Mouse (Mus musculus) kidney, postnatal 0 days (tissue): ENCODE measurements around the gene Etv5. TPM values are rescaled to one million over a fixed set of nuclear protein-coding genes. Genes with fewer than 3 reads are reported as not detected.
A peak's percentile ranks its signal among the peaks of the same experiment; 100 is the strongest.

Source experiments
- ATAC-seq: fragments of 200-750 bp; cut with Nextera tagmentation; replicated peaks from 2 replicates; pipeline ENCODE4 v1.8.0; 2017; ENCODE audit warnings: low read depth, moderate number of reproducible peaks, moderate TSS enrichment, moderate library complexity; ENCODE audit not compliant: low FRiP score
- DNase-seq: peaks from one replicate; pipeline ENCODE4 v3.0.0-alpha.2; 2016; ENCODE audit warnings: low spot score
- H3K27ac ChIP-seq: fragments of 300-500 bp; sonication (generic); 2 replicates; pipeline ENCODE4 v1.5.1; 2014; ENCODE audit warnings: mild to moderate bottlenecking
- H3K27me3 ChIP-seq: fragments of 300-500 bp; sonication (generic); 2 replicates; pipeline ENCODE4 v1.6.1; 2014; ENCODE audit warnings: low read length, mixed read lengths; ENCODE audit not compliant: insufficient read depth
- H3K36me3 ChIP-seq: fragments of 300-500 bp; sonication (generic); 2 replicates; pipeline ENCODE4 v1.6.1; 2014; ENCODE audit warnings: low read length, mixed read lengths; ENCODE audit not compliant: insufficient read depth
- H3K4me1 ChIP-seq: fragments of 300-500 bp; sonication (generic); replicated peaks from 2 replicates; pipeline ENCODE4 v1.6.1; 2014; ENCODE audit warnings: antibody characterized with exemption, low read length, mixed read lengths; ENCODE audit not compliant: insufficient read depth
- H3K4me2 ChIP-seq: fragments of 300-500 bp; sonication (generic); 2 replicates; pipeline ENCODE4 v1.6.1; 2014; ENCODE audit warnings: mild to moderate bottlenecking, low read length, moderate library complexity, mixed read lengths
- H3K4me3 ChIP-seq: fragments of 300-500 bp; sonication (generic); replicated peaks from 2 replicates; pipeline ENCODE4 v1.5.1; 2014; ENCODE audit warnings: low read depth, low read length
- H3K9ac ChIP-seq: fragments of 300-500 bp; sonication (generic); 2 replicates; pipeline ENCODE4 v1.6.1; 2014; ENCODE audit warnings: low read depth, low read length
- H3K9me3 ChIP-seq: fragments of 300-500 bp; sonication (generic); replicated peaks from 2 replicates; pipeline ENCODE4 v1.6.1; 2016; ENCODE audit warnings: low read length, inconsistent platforms, mixed read lengths
- CTCF ChIP-seq: IDR thresholded peaks from 2 replicates; pipeline ENCODE4 v1.5.1; 2016; ENCODE audit warnings: antibody characterized with exemption, low read depth, mild to moderate bottlenecking, moderate library complexity
- WGBS: fragments of 180-500 bp; shearing (Covaris S2); extraction: QIAGEN DNeasy Blood & Tissue Kit; methylation state at CpG from one replicate; pipeline ENCODE4 v1.1.7; 2014; 5-methylcytosine and 5-hydroxymethylcytosine counted together
- polyA plus RNA-seq: library from polyadenylated mRNA; unstranded; fragments of >200 nt; fragmentation: Nextera tagmentation; extraction: Ambion mirVana; gene quantifications from 2 replicates; pipeline ENCODE4 v1.2.1, GENCODE M21; 2015

Gene Etv5
- polyA plus RNA-seq, 1 experiment from 2014 or later: 45.8 TPM

DNA sequence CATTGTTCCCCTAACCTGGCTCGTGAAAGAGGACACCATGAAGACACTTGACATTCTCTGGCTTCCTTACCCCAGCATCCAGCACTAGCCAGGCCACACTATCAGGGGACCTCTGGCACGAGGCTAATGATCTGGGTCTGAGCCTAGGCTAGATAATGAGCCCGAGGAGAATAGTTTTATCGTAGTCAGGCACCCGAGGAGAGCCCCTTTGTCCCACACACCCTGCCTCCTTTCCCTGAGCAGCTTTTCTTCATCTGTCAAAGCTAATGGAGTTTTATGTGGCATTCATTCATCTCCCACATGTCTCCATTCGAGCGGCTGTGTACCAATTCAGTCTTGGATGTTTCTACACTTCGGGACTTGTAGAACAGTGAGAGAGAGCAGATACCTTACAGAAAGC is 59.5 kb downstream of the Etv5 start:
- ATAC-seq: no peak
- Histone ChIP-seq H3K4me2 (no peak overlapping the region), H3K36me3 (no peaks in the 10 kb centered on the region), H3K27ac (no peak overlapping the region), H3K4me3 (no peak overlapping the region), H3K9ac (no peak overlapping the region), H3K9me3 (no peaks in the 10 kb centered on the region), H3K4me1 (no peaks in the 10 kb centered on the region), H3K27me3 (no peaks in the 10 kb centered on the region)
- no peak for TF ChIP-seq CTCF
- DNase-seq: no peak
- 64% methylated on average over 8 of the region's 8 CpGs for WGBS

DNA sequence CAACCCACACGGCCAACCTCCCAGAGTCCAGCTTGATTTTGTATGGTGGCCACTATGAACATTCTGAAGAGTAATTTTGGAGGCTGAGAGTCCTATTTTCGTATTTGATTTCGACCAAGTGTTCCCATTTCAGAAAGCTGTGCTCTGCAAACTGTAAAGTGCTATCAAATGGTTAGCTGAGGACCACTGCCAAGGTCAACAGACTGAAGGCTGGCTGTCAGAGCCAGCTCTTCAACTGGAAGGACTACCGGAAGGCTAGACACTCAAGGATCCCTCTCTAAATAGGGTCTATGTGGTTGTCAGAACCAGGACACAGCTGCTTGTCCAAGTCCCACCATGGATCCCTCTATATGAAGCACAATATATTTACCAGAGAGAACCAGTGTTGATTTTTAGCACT is 60.2 kb downstream of the Etv5 start:
- H3K4me1 ChIP-seq: no peaks in the 10 kb centered on the region
- no peaks in the 10 kb centered on the region for H3K9me3 ChIP-seq
- no peaks in the 10 kb centered on the region for H3K27me3 ChIP-seq
- DNase-seq (no peak), ATAC-seq (no peak)
- 91% methylated on average over 4 of the region's 4 CpGs for WGBS
- TF ChIP-seq CTCF: no peak
- no peak overlapping the region for H3K9ac ChIP-seq
- no peak overlapping the region for H3K27ac ChIP-seq
- H3K36me3 ChIP-seq: no peaks in the 10 kb centered on the region
- no peak overlapping the region for H3K4me3 ChIP-seq
- H3K4me2 ChIP-seq: no peak overlapping the region

DNA sequence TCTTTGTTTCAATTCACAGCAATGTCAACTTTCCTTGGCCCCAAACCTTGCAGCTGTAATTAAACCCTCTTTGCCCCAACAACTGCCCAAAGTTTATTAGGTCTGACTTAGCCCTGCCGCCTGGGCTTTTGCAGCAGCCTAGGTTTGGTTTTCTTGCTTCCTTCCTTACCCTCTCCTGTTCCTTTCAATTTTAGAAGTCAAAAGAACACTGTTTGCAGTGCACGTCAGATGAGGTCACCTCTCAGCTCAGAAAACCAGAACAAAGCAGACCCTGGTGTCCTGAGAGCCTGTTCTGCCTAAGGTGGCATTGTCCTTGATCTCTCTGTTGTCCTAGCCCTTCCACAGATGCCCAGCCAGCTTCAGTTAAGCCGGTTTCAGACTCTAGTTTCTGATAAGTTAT is 61.8 kb downstream of the Etv5 start:
- no peak overlapping the region for H3K4me2 ChIP-seq
- 56% methylated on average over 3 of the region's 3 CpGs for WGBS

GRCm38 (mm10) chr16:22374898-22375297 is 64.6 kb downstream of the Etv5 start:
- Histone ChIP-seq H3K4me2 (no peak overlapping the region), H3K27me3 (no peaks in the 10 kb centered on the region), H3K9me3 (no peaks in the 10 kb centered on the region), H3K9ac (no peak overlapping the region), H3K4me1 (no peaks in the 10 kb centered on the region), H3K36me3 (no peaks in the 10 kb centered on the region), H3K27ac (no peak overlapping the region), H3K4me3 (no peak overlapping the region)
- no peak for DNase-seq
- WGBS: 72% methylated on average over 2 of the region's 2 CpGs
- no peak for ATAC-seq
- peak; percentile 44 for TF ChIP-seq CTCF

More for the DNA sequence above, 61.8 kb downstream of the Etv5 start:
- ATAC-seq: no peak
- Histone ChIP-seq H3K9ac (no peak overlapping the region), H3K9me3 (no peaks in the 10 kb centered on the region), H3K4me3 (no peak overlapping the region), H3K27me3 (no peaks in the 10 kb centered on the region), H3K36me3 (no peaks in the 10 kb centered on the region), H3K4me1 (no peaks in the 10 kb centered on the region), H3K27ac (no peak overlapping the region)
- no peak for TF ChIP-seq CTCF
- DNase-seq: no peak

- no peaks in the 10 kb centered on the region for H3K36me3 ChIP-seq
- ATAC-seq (no peak), DNase-seq (no peak)
- 33% methylated on average over 10 of the region's 10 CpGs for WGBS
- H3K27ac ChIP-seq: no peak overlapping the region
- no peak overlapping the region for H3K4me2 ChIP-seq
- no peak overlapping the region for H3K4me3 ChIP-seq
- no peaks in the 10 kb centered on the region for H3K27me3 ChIP-seq
- H3K9me3 ChIP-seq: no peaks in the 10 kb centered on the region
- no peak for TF ChIP-seq CTCF
- no peak overlapping the region for H3K9ac ChIP-seq
- no peaks in the 10 kb centered on the region for H3K4me1 ChIP-seq
Observed at GRCm38 (mm10) chr16:22372701-22373124, 66.8 kb downstream of the Etv5 start.

- H3K4me1 ChIP-seq: no peaks in the 10 kb centered on the region
- no peaks in the 10 kb centered on the region for H3K27me3 ChIP-seq
- H3K4me2 ChIP-seq: no peak overlapping the region
- H3K4me3 ChIP-seq: no peak overlapping the region
- WGBS: 81% methylated on average over 1 of the region's 1 CpGs
- no peak for TF ChIP-seq CTCF
- no peaks in the 10 kb centered on the region for H3K9me3 ChIP-seq
- DNase-seq (no peak), ATAC-seq (no peak)
- no peak overlapping the region for H3K27ac ChIP-seq
- no peaks in the 10 kb centered on the region for H3K36me3 ChIP-seq
- no peak overlapping the region for H3K9ac ChIP-seq
Observed at GRCm38 (mm10) chr16:22372225-22372624, 67.3 kb downstream of the Etv5 start.

- H3K36me3 ChIP-seq: no peaks in the 10 kb centered on the region
- ATAC-seq (no peak), DNase-seq (no peak)
- no peak overlapping the region for H3K4me3 ChIP-seq
- no peaks in the 10 kb centered on the region for H3K9me3 ChIP-seq
- H3K27me3 ChIP-seq: no peaks in the 10 kb centered on the region
- TF ChIP-seq CTCF: no peak
- 90% methylated on average over 7 of the region's 7 CpGs for WGBS
- H3K4me1 ChIP-seq: no peaks in the 10 kb centered on the region
- no peak overlapping the region for H3K27ac ChIP-seq
- H3K9ac ChIP-seq: no peak overlapping the region
- no peak overlapping the region for H3K4me2 ChIP-seq
Observed at GRCm38 (mm10) chr16:22367099-22367498, 72.4 kb downstream of the Etv5 start.
